Mouse (Mus musculus) spleen, postnatal 14 days (tissue): ENCODE data around the gene Ttc21b.
A peak's percentile ranks its signal among the peaks of the same experiment; 100 is the strongest.
"Not testable (repeated sequence)": the region's sequence is repeated elsewhere in the genome, so short reads cannot be mapped to it uniquely, and the experiment has no call there.

Source experiments
- DNase-seq, 2 experiments: peaks; one replicate each; pipeline ENCODE4 v3.0.0; 2021 to 2022; ENCODE audit warnings: low spot score in 2 of 2

Ttc21b gene

GRCm38 (mm10) chr2:66256220-66257131 lies at the start of gene Ttc21b:
Gene Ttc21b (minus strand): TSS chr2:66256617.
- DNase-seq: peak; percentile 69 to 75

DNA sequence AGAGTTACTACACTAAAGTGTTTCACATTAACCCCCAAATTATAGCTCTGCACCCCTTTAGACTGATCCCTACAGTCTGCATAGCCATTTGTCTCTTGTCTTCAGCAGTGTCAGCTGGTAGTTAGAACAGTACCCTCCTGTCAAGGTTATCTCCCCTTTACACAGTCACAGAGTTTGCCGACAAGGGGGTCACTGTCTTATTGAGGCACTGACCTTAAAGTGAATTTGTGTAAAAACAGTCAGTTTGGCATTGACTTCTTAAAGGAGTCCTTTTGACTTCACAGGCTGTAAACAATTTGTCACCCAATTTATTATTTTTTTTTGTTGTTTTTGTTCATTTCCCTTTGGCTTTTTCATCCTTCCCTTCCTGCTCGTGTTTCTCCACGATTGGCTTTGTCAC lies 16.1 kb upstream of the Ttc21b start:
- DNase-seq: no peak

GRCm38 (mm10) chr2:66244013-66244412 lies 12.4 kb downstream of the Ttc21b start:
- no peak for DNase-seq

DNA sequence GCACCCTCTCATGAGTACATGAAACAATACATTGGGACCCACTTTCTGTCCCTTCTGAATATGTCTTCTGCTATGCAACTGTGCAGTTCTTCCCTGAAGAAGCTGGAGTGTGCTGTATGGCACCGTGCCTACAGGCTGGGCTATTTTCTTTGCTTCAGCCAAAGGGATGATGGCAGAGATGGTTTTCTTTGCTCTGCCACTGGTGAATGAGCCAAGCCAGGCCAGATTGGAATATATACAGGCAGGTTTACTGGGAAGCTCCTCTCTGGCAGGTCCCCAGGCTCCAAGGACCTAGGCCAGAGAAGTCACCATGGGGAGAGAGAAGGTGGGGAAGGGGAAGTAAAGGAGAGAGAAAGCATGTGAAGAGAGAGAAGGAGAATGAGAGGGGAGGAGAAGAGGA lies 16.1 kb downstream of the Ttc21b start:
- no peak for DNase-seq

GRCm38 (mm10) chr2:66238886-66239285 lies 17.5 kb downstream of the Ttc21b start:
- DNase-seq: no peak

DNA sequence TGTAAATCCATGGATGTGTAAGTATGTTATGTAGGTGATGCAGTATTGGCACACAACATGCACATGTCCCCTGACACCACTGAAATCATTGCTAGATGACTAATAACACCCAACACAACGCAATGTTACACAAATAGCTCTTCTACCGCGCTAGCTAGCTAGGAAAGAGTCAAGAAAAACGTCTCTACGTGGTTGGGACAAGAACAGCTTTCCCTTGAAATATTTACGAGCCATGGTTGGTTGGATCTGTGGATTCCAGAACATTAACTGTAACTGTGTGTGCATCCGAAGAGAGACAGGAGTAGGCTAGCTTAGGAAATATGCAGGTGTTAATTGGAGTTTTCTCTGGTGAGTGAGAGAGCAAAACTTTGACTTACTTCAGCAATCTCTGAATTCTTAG lies 35.5 kb downstream of the Ttc21b start:
- DNase-seq: no peak

GRCm38 (mm10) chr2:66209875-66210274 lies 46.5 kb downstream of the Ttc21b start:
- DNase-seq: no peak

DNA sequence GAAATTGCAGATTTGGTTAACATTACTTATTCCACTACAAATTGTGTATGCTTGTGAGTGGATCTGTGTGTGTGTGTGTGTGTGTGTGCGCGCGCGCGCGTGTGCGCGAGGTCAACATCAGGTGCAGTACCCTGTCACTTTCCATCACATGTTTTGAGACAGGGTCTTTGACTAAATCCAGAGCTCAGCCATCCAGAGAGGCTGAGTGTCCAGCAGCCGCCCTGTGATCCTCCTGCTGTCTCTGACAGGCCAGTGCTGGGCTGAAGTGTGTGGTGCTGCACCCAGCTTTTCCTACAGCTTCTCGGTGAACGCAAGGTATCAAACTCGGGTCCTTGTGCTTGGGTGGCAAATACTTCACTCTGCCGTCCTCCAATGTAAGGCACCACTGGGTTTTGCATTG lies 47.1 kb downstream of the Ttc21b start:
- no peak for DNase-seq

- no peak for DNase-seq
Measured at GRCm38 (mm10) chr2:66206796-66207195, 49.6 kb downstream of the Ttc21b start.

- no peak for DNase-seq
Measured at GRCm38 (mm10) chr2:66204218-66204617, 52.2 kb downstream of the Ttc21b start.

- DNase-seq: no peak
Measured at GRCm38 (mm10) chr2:66200195-66200594, 56.2 kb downstream of the Ttc21b start.

DNA sequence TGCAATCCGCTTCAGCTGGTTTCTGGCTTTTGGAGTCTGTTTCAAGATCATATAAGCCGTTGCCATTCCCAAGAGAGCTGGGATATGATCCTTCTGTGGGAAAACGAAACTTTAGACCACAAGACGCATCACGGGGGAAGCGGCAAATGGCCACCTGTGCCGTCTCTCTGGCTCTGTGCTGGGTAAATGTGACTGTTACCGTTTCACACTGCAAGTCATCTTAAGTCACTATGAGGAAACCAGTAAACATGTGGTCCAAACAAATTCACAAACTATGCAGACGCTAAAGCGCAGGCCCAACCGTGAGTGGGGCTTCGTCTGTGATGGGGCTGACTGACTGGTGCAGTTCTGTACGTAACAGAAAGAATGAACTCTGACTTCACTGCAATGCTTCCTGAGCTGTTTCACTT lies 64.7 kb downstream of the Ttc21b start:
- no peak for DNase-seq

DNA sequence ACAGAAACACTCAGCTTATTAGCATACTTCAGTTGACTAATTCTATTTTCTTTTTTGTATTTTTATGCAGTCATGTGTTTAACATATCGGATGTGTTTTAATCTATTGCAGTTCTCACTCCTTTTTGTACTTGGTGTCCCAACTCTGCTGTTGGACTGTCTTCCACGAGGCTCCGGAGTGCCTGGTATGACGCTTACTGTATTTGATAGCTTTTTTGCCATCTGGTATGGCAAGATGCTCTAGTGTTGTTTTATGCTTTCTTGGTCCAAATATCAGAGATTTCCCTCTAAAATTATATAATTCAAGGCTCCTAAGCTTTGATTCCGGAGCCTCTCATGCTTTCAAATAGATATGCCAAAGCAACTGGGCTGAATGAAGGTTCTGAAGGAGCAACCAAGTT lies 66.3 kb downstream of the Ttc21b start:
- no peak for DNase-seq

DNA sequence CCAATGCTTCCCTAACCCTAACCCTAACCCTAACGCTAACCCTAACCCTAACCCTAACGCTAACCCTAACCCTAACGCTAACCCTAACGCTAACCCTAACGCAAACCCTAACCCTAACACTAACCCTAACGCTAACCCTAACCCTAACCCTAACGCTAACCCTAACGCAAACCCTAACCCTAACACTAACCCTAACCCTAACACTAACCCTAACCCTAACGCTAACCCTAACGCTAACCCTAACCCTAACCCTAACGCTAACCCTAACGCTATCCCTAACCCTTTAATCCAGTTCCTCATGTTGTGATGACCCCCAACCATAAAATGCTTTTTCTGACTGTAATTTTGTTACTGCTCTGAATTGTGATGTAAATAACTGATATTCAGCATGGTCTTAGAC lies 67.2 kb downstream of the Ttc21b start:
- DNase-seq: not testable (repeated sequence)

- DNase-seq: no peak
Measured at GRCm38 (mm10) chr2:66187520-66187919, 68.9 kb downstream of the Ttc21b start.

DNA sequence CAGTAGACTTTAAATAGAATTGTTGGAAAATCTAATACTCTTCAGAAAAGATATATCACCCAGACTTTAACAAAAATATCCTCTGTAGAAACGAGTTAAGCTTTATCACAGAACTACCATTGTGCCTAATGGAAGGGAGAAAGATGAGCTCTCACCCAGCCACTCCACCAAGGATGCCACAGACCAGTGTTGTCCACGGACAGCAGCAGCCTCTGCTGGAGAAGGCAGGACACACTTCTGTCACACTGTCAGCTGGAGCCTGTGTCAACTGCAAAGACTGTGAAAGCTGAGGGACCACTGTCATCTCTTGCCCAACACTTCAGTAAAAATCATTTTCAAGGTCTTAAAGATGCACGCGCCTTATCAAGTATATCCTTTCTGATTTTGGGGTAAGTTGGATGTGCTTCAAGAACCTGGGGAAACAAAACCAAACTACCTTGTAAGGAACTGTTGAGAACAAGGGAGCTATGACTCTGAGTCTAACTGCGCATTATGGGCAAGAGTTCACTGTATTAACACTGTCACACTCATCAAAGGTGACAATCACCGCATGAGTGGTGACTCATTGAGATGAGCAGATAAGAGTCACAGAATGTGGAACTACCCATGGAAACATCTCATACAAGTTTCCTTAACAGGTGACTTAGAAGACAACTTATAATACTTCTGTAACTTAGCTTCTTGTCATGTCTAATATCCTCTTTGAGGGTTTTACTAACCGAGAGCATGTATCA lies 71.8 kb downstream of the Ttc21b start:
- DNase-seq: no peak

- DNase-seq: no peak
Measured at GRCm38 (mm10) chr2:66180293-66180692, 76.1 kb downstream of the Ttc21b start.

DNA sequence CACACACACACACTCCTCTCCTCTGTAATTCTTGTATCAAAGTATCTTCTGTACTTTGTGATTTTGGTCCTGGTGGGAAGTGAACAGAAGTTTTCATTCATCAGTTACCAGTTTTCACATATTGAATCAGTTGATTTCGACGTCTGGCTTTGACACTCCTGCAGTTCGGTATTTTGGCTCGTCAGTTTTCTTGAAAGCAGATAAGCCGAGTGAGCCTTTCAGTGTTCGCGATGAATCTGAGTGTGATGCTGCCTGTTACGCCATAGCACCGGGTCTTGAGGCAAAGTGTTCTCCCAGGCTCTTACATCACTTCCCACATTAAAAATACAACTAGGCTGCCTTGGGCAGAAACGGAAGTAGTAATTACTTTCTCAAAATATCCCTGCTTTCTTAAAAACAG lies 76.6 kb downstream of the Ttc21b start:
- no peak for DNase-seq

DNA sequence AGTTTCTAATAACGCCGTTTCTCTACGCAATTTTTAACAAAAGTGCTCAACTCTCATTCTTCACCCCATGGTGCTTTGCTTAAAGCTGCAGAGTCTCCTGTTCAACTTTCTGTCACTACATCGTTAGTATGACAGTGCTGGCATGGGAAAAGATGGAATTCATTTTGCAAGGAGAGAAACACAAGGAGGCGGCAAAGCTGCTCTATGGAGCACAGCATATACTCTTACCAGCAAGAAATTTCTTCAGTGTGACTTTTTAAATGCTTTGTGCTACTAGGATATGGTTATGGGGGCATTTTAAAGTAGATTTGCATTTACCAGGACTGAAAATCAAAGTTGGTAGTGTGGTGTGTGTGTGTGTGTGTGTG lies 77.6 kb downstream of the Ttc21b start:
- DNase-seq: no peak

DNA sequence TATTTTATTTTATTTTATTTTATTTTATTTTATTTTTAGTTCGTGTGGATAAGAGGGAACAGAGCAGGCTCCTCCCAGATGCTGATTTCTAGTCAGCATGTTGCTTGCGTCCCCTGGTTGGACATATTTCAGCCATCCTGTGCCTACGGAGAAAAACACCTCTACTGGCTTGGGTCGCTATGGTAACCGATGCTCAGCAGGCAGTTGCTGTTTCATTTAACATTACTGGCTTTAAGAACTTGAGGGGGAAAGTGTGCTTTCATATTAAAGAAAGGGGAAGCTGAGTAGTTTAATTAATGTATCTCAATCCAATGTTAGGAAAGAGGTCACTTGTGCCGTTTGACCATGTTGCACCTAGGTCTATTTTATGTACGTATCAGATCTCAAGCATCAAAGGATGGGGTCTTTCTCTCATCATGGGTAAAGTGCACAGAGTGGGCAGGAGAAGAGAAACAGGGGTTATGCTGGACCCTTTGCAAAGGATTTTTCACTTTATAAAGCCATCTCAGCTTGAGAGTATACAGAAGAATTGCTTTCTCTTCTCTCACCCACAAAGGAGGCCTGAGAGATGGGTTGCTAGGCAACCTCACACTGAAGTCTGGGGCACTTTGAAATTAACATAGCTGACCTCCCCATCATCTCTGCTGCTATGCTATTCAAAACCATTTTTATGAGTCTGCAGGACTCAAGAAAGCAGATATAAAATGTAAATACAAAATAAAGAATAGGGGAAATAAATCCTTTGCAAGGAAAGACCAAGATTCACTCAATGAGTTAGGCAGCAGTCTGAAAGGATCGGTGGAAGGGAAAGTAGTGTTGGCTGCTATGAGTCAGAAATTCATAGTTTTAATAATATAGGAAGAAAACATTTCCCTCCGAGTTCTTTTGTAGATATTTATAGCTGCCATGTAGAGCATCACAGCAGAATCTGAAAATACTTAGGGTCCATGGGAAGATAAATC lies 78.2 kb downstream of the Ttc21b start:
- DNase-seq: no peak

DNA sequence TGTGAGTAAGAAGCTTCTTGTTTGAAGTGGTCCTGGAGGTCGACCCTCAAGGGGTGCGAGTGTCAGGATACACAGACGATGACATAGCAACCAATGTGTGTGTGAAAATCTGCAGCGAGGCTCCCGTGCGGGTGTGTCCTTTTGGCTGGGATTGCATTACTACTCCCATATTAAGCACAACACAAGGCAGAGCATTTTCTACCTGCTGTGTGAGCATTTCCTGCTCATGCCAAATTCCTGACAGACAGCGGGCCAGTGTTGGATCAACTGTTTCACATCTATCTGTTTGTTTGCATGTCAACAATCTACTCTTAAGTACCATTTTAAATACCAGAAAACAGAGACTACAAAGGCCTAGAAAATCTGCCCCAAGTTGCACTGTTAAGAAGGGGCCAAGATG lies 79.4 kb downstream of the Ttc21b start:
- no peak for DNase-seq

GRCm38 (mm10) chr2:66173134-66173533 lies 83.3 kb downstream of the Ttc21b start:
- no peak for DNase-seq
